In the genomic region with DNA sequence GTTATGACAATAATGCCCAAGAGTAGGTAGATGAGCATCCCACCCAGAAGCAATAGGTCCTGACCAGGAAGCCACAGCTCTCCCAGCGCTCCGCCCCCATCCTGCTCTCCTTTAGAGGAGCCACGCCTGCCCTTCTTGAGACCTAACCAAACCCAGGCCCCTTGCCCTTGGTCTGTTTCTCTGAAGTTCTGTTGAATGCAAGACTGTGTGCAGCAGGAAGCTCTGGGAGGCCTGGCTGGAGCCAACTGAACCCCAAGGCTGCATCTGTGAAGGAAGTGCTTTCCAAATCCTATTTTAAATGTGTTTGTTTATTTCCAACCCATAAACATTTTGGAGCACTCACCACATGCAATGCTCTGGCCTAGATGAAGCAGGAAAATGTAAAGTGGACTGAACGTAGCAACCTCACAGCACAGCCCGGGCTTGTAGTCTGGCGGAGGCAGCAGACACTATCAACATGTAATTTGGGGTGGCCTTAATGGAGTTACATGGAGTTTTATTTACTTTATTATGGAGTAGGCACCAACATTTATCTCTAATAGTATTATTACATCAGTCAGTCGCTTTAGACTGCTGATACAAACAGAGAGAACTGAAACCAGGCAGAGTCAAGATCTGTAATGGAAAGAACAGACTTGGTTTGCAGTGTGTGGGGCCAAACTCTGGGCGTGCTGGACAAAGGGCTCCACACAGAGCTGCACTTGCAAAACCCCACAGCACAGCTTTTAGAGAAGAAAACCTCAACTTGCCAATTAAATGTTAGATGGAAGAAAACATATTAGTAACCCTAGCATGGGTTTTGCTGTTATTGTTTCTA, we compare ENCODE assay signal across 1 mouse cellular context.
TF ChIP-seq lines count a peak whose summit lies in the region.

No protein-coding gene starts in this region.

TF ChIP-seq in CH12.LX, 34 proteins besides CTCF, POLR2A, EP300 and RAD21:
- TF ChIP-seq ZMIZ1 (IDR thresholded peaks at IDR 0.05; ENCODE audit: low read depth, low read length) (no peak), BHLHE40 (IDR thresholded peaks at IDR 0.05; ENCODE audit: low read depth, low read length) (0 out of 2 replicates have a peak, but pooled peaks have one; percentile 14), IRF4 (IDR thresholded peaks at IDR 0.05; ENCODE audit: low read depth, low read length) (peak; percentile 77), CHD2 (IDR thresholded peaks at IDR 0.05; ENCODE audit: low read length) (no peak), E2F4 (IDR thresholded peaks at IDR 0.05; ENCODE audit: insufficient replicate concordance, low read depth, low read length) (no peak), RCOR1 (conservative IDR thresholded peaks at IDR 0.05; ENCODE audit: low read depth, low read length) (no peak)
